Mouse (Mus musculus) gastrocnemius, postnatal 10 days (tissue): ENCODE data around the gene Siae. TPM values are rescaled to one million over a fixed set of nuclear protein-coding genes. Genes with fewer than 3 reads are reported as not detected.

Source experiments
- DNase-seq: peaks from one replicate; pipeline ENCODE4 v3.0.0; 2021; ENCODE audit warnings: mixed read lengths
- long read RNA-seq, 2 experiments: library from polyadenylated mRNA; stranded (forward); transcript quantifications; one replicate each; pipeline ENCODE4 v2.0.0; 2021
- total RNA-seq, 2 experiments: library from RNA; stranded (reverse); gene quantifications; 2 replicates each; pipeline ENCODE4 v1.2.3; 2021

Siae gene
- total RNA-seq = 1 to 10 TPM; 4.0 to 4.4 TPM
- long read RNA-seq, experiment 1, full-length matches to known transcripts = 7 of 9 reads
- long read RNA-seq, experiment 1, partial matches to known transcripts = 2 of 9 reads
- long read RNA-seq, experiment 1, other reads (novel, unspliced or antisense) = 0 of 9 reads
- long read RNA-seq, experiment 2, full-length matches to known transcripts = 3 of 7 reads
- long read RNA-seq, experiment 2, partial matches to known transcripts = 1 of 7 reads
- long read RNA-seq, experiment 2, other reads (novel, unspliced or antisense) = 3 of 7 reads

- DNase-seq = no peak
These were observed at the start of gene Siae for GRCm38 (mm10) chr9:37554838-37555748. Gene Siae (plus strand): TSS chr9:37555698.

- DNase-seq = no peak
These were observed 49.5 kb upstream of the Siae start for GRCm38 (mm10) chr9:37506023-37506422.

- no peak for DNase-seq
These were observed 43.4 kb upstream of the Siae start for GRCm38 (mm10) chr9:37512097-37512496.

- no peak for DNase-seq
These were observed 41.0 kb upstream of the Siae start for GRCm38 (mm10) chr9:37514456-37514855.

GRCm38 (mm10) chr9:37517467-37517866, 38.0 kb upstream of the Siae start:
- no peak for DNase-seq

GRCm38 (mm10) chr9:37518991-37519390, 36.5 kb upstream of the Siae start:
- DNase-seq = no peak

- DNase-seq = no peak
These were observed 35.5 kb upstream of the Siae start for GRCm38 (mm10) chr9:37519995-37520394.

GRCm38 (mm10) chr9:37525461-37525860, 30.0 kb upstream of the Siae start:
- DNase-seq = no peak

- no peak for DNase-seq
These were observed 28.8 kb upstream of the Siae start for GRCm38 (mm10) chr9:37526443-37527395.

GRCm38 (mm10) chr9:37527396-37528224, 27.9 kb upstream of the Siae start, which contains the start of gene Esam:
Gene Esam (plus strand): TSS chr9:37528078.
- peak; percentile 60 for DNase-seq

- DNase-seq = no peak
These were observed 27.1 kb upstream of the Siae start for GRCm38 (mm10) chr9:37528225-37528970.

- peak; percentile 42 for DNase-seq
These were observed 25.2 kb upstream of the Siae start for GRCm38 (mm10) chr9:37530031-37530887.

GRCm38 (mm10) chr9:37530888-37531705, 24.4 kb upstream of the Siae start:
- peak; percentile 48 for DNase-seq

GRCm38 (mm10) chr9:37536851-37537250, 18.6 kb upstream of the Siae start:
- DNase-seq = no peak

GRCm38 (mm10) chr9:37537658-37538250, 17.7 kb upstream of the Siae start:
- no peak for DNase-seq

GRCm38 (mm10) chr9:37539170-37540025, 16.1 kb upstream of the Siae start, which contains the start of gene Vsig2:
Gene Vsig2 (plus strand): TSS chr9:37539255.
- no peak for DNase-seq

GRCm38 (mm10) chr9:37540226-37540625, 15.3 kb upstream of the Siae start:
- no peak for DNase-seq
